Mouse (Mus musculus) limb, embryonic 14.5 days (tissue): ENCODE measurements around the gene Gdf7. TPM values are rescaled to one million over a fixed set of nuclear protein-coding genes. Genes with fewer than 3 reads are reported as not detected.

ENCODE experiments used
- ATAC-seq: fragments of 200-750 bp; cut with Nextera tagmentation; 2 replicates; pipeline ENCODE4 v1.8.0; 2017; ENCODE audit warnings: low read depth, moderate number of reproducible peaks, moderate TSS enrichment; ENCODE audit not compliant: low FRiP score
- DNase-seq: peaks from one replicate; pipeline ENCODE4 v3.0.0-alpha.2; 2015; ENCODE audit warnings: low spot score
- H3K27ac ChIP-seq: fragments of 300-500 bp; sonication (generic); replicated peaks from 2 replicates; pipeline ENCODE4 v1.5.1; 2014; ENCODE audit warnings: low read depth, mild to moderate bottlenecking, low read length, moderate library complexity, mixed read lengths
- H3K27me3 ChIP-seq: fragments of 300-500 bp; sonication (generic); 2 replicates; pipeline ENCODE4 v1.6.1; 2014; ENCODE audit warnings: low read length, mixed read lengths; ENCODE audit not compliant: control insufficient read depth, insufficient read depth
- H3K36me3 ChIP-seq: fragments of 300-500 bp; sonication (generic); 2 replicates; pipeline ENCODE4 v1.6.1; 2014; ENCODE audit warnings: mild to moderate bottlenecking, low read length, moderate library complexity, mixed read lengths; ENCODE audit not compliant: control insufficient read depth, insufficient read depth
- H3K4me1 ChIP-seq: fragments of 300-500 bp; sonication (generic); 2 replicates; pipeline ENCODE4 v1.6.1; 2014; ENCODE audit warnings: antibody characterized with exemption, low read length, mixed read lengths; ENCODE audit not compliant: control insufficient read depth, insufficient read depth
- H3K4me2 ChIP-seq: fragments of 300-500 bp; sonication (generic); replicated peaks from 2 replicates; pipeline ENCODE4 v1.6.1; 2014; ENCODE audit warnings: low read depth, mild to moderate bottlenecking, low read length, moderate library complexity; ENCODE audit not compliant: severe bottlenecking
- H3K4me3 ChIP-seq: fragments of 300-500 bp; sonication (generic); replicated peaks from 2 replicates; pipeline ENCODE4 v1.5.1; 2014; ENCODE audit warnings: low read length
- H3K9ac ChIP-seq: fragments of 300-500 bp; sonication (generic); 2 replicates; pipeline ENCODE4 v1.6.1; 2014; ENCODE audit warnings: mild to moderate bottlenecking, low read depth, low read length, moderate library complexity; ENCODE audit not compliant: severe bottlenecking
- H3K9me3 ChIP-seq: fragments of 300-500 bp; sonication (generic); 2 replicates; pipeline ENCODE4 v1.6.1; 2016; ENCODE audit warnings: low read length; ENCODE audit not compliant: control insufficient read depth
- POLR2A ChIP-seq: fragments of 200-500 bp; IDR thresholded peaks from 2 replicates; pipeline ENCODE4 v1.8.0; 2012; ENCODE audit warnings: inconsistent platforms, mild to moderate bottlenecking, moderate library complexity, borderline replicate concordance; ENCODE audit not compliant: insufficient read depth, insufficient read length; ENCODE audit errors: extremely low read depth
- WGBS: fragments of 180-500 bp; shearing (Covaris S2); extraction: QIAGEN DNeasy Blood & Tissue Kit; methylation state at CpG from one replicate; pipeline ENCODE4 v1.1.7; 2014; 5-methylcytosine and 5-hydroxymethylcytosine counted together
- polyA plus RNA-seq, 2 experiments: library from polyadenylated mRNA; depleted of rRNA in 1 of 2; stranded (reverse) in 1 of 2; unstranded in 1 of 2; fragments of >200 nt; fragmentation: Nextera tagmentation in 1 of 2; extraction: Ambion mirVana in 1 of 2; gene quantifications; 2 replicates each; pipeline versions ENCODE4 v1.2.1 to v1.2.3; 2012 to 2014

The Gdf7 gene
- polyA plus RNA-seq, 2 experiments, result 0.34 to 0.62 TPM

DNA sequence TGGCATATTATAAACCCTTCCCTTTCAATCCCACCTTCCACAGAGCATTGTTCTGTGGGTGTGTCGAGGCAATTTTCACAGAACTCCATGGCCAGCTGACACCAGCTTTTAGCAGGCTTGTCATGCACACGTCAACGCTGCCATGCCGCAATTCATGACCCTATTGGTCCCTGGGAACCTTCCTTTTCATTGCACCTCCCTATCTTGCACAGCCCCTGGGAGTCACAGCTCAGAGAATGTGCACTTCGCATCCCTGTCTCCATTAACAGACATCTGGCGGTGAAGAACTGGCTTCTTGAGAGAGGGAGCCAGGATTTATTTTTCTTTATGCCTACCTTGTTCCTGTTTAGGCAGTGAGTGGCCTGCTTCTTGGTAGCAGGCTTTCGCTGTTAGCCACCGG lies 37.2 kb upstream of the Gdf7 start:
- Histone ChIP-seq H3K9me3 (no peaks in the 10 kb centered on the region), H3K4me2 (no peak overlapping the region), H3K4me1 (no peaks in the 10 kb centered on the region; the same call in 1 of the 2 replicates), H3K9ac (no peak overlapping the region), H3K36me3 (peaks cover 65% of the 10 kb centered on the region), H3K27me3 (no peaks in the 10 kb centered on the region), H3K4me3 (no peak overlapping the region), H3K27ac (no peak overlapping the region)
- no peak for TF ChIP-seq POLR2A
- WGBS, result 84% methylated on average over 8 of the region's 8 CpGs
- DNase-seq (no peak), ATAC-seq (no peak)

DNA sequence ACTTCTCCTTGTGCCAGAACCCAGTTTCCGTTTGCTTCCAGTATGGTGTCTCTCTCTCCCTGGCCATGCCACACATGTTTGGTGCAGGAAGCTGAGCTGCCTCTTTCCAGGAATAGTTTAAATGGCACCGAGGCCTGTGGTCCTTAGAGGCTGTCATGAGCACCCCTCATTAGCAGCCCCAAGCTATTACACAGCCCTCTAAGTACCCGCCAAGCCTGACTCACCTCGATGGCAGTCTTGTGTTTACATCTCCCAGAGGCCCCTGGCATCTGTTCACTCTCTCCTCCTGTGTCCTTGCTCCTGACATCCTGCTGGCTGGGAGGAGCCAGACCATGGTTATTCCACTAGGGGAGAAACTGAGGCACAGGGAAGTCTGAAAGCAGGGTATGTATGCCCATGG lies 36.7 kb upstream of the Gdf7 start:
- no peak overlapping the region for H3K27ac ChIP-seq
- peaks cover 65% of the 10 kb centered on the region for H3K36me3 ChIP-seq
- DNase-seq (no peak), ATAC-seq (no peak)
- H3K4me2 ChIP-seq, result no peak overlapping the region
- no peaks in the 10 kb centered on the region; the same call in 1 of the 2 replicates for H3K4me1 ChIP-seq
- no peaks in the 10 kb centered on the region for H3K9me3 ChIP-seq
- H3K27me3 ChIP-seq, result no peaks in the 10 kb centered on the region
- TF ChIP-seq POLR2A, result no peak
- no peak overlapping the region for H3K4me3 ChIP-seq
- no peak overlapping the region for H3K9ac ChIP-seq
- WGBS, result 48% methylated on average over 4 of the region's 4 CpGs

DNA sequence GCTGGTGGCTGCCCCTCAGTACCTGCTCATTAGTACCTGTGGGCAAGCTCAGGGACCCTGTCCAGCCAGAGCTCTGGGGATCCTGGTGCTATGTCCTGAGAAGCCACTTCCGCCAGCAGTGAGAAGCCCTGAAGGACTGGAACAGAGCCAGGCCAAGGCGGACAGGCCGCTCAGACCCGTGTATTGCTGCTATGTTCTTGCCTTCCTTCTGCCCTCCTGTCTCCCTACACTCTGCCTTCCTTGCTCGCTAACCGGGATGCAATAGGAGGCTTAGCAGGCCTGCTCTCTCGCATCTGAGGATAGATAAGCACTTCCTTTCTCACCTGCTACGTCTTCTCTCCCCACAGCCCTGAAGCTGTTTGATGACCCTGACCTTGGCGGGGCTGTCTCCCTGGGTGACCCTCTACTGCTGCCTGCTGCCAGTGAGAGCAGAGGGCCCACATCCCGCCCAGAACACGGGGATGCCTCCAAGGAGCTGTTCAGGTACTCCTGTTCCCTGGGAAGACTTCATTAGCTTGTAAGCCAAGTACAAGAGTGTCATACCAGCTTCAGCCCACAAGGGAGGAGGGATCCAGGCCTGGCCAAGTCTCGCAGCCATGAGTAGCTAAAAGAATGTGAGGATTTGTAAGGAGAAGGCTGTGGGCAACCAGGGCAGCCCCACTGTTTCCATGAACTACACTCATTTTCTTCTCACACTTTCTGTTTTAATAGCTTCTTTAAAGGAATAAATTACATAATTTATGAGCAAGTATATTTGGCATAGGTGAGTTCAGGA lies 35.7 kb upstream of the Gdf7 start:
- no peak overlapping the region for H3K4me3 ChIP-seq
- no peak for ATAC-seq
- no peaks in the 10 kb centered on the region; the same call in 1 of the 2 replicates for H3K4me1 ChIP-seq
- WGBS, result 80% methylated on average over 12 of the region's 12 CpGs
- no peak overlapping the region for H3K9ac ChIP-seq
- DNase-seq, result no peak
- TF ChIP-seq POLR2A, result no peak
- H3K4me2 ChIP-seq, result no peak overlapping the region
- H3K36me3 ChIP-seq, result peaks cover 55% of the 10 kb centered on the region
- H3K9me3 ChIP-seq, result no peaks in the 10 kb centered on the region
- no peaks in the 10 kb centered on the region for H3K27me3 ChIP-seq
- H3K27ac ChIP-seq, result no peak overlapping the region

DNA sequence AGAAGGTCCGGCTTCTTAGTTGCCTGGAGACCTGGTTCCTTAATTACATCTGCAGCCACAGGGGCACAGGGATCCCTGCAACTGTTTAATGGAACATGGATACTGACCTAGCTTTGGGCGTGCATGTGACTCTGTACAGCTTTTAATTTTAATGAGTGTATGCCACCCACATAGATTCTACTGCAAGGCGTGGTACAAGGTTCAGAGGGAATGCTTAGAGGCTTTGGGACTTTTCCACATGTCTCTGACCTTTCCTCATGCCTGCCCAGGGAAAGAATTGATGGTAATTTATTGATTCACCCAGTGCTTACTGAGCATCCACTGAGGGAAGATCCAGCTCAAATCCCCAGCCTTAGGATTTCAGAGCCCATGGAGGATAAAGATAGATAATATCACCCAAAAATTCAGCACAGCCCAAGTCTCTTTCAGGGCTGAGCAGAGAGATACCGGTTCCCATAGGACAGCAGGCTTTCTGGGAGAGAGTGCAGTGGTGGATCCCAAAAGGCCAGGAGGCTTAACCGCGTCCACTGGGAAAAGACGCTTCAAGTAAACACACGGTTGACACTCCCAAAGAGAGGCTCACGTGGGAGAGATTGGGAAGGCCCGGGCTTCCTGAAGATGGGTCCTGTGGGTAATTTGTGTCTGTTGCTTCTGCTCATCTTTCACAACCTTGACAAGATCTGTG lies 35.0 kb upstream of the Gdf7 start:
- Histone ChIP-seq H3K36me3 (peaks cover 53% of the 10 kb centered on the region), H3K9me3 (no peaks in the 10 kb centered on the region), H3K27ac (no peak overlapping the region), H3K4me1 (no peaks in the 10 kb centered on the region; the same call in 1 of the 2 replicates), H3K27me3 (no peaks in the 10 kb centered on the region), H3K9ac (no peak overlapping the region), H3K4me2 (no peak overlapping the region), H3K4me3 (no peak overlapping the region)
- TF ChIP-seq POLR2A, result no peak
- WGBS, result 74% methylated on average over 10 of the region's 10 CpGs
- no peak for ATAC-seq
- DNase-seq, result no peak

DNA sequence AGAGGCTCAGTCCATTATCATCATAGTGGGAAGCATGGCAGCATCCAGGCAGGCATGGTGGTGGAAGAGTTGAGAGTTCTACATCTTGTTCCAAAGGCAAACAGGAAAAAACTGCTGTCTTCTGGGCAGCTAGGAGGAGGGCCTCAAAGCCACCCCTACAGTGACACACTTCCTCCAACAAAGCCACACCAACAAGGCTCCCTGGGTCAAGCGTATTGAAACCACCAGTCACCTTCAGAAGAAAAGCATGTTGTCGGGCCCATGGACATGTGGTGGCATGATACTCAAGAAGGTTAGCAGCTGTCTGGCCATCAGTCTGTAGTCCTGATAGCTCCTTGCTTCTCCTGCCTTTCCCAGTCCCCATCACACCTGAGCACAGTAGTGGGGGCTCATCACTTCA lies 33.7 kb upstream of the Gdf7 start:
- H3K9me3 ChIP-seq, result no peaks in the 10 kb centered on the region
- no peaks in the 10 kb centered on the region; the same call in 1 of the 2 replicates for H3K4me1 ChIP-seq
- H3K9ac ChIP-seq, result no peak overlapping the region
- H3K4me3 ChIP-seq, result no peak overlapping the region
- ATAC-seq, result no peak
- peaks cover 54% of the 10 kb centered on the region for H3K36me3 ChIP-seq
- DNase-seq, result no peak
- no peak for TF ChIP-seq POLR2A
- no peaks in the 10 kb centered on the region for H3K27me3 ChIP-seq
- 96% methylated on average over 2 of the region's 2 CpGs for WGBS
- H3K27ac ChIP-seq, result no peak overlapping the region
- no peak overlapping the region for H3K4me2 ChIP-seq
